Mouse (Mus musculus): Measurements from ENCODE around the gene Nt5c3. TPM values are rescaled to one million over a fixed set of nuclear protein-coding genes. Genes with fewer than 3 reads are reported as not detected.
A peak's percentile ranks its signal among the peaks of the same experiment; 100 is the strongest.

The Nt5c3 gene
- total and polyA plus RNA-seq, 3 experiments = 59.2 to 71.1 TPM; not detected in 1

DNA sequence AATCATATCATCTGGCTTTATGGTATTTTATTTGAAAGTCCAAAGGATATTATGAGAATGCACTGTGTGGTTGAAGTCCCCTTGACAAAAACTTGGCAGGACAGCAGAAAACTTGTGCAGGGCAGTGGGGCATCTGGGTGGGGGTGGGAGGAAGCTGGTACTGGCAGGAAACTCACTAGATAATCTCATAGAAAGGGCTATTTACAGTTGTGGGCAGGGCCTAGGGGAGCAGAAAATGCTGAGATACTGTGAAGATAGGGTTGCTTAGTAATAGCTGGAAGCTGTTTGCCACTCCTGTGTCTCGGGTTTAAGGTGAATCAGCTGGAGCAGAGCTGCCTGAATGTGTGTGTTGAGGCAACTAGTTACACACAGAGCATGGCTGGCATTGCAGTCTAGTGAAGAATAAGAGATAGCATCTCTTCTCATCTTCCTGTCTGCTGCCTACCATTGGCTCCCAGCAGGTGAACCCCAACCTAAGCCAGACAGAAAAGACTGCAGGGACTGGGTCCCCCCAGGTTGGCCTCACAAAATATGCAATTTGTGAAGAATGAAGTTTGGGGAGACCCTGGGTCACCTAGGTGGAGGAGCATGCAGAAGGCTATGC, 44.3 kb downstream of the Nt5c3 start:
- Histone ChIP-seq H3K4me3 (ENCODE audit: control insufficient read depth in 1 of 2, insufficient read depth in 1 of 2, low read depth in 2 of 2, low read length in 2 of 2) (no peak overlapping the region), H3K9ac (ENCODE audit: control insufficient read depth, low read depth, low read length, poor library complexity, severe bottlenecking) (no peak overlapping the region), H3K79me2 (ENCODE audit: control insufficient read depth, insufficient read depth, low read length, poor library complexity) (no peaks in the 10 kb centered on the region), H3K9me3 (replicated peaks; ENCODE audit: insufficient read depth, low read length) (no peaks in the 10 kb centered on the region), H3K27ac (ENCODE audit: control insufficient read depth, low read depth, low read length) (peak overlapping the region; percentile 64), H3K36me3 (ENCODE audit: control insufficient read depth in 1 of 2, insufficient read depth in 2 of 2, low read length in 2 of 2) (peaks cover 18 to 35% of the 10 kb centered on the region in 2 experiments), H3K27me3 (ENCODE audit: control insufficient read depth in 1 of 2, insufficient read depth in 2 of 2, low read length in 2 of 2) (no peaks in the 10 kb centered on the region), H3K4me1 (ENCODE audit: control insufficient read depth in 1 of 2, insufficient read depth in 2 of 2, low read length in 2 of 2) (peaks cover 8 to 33% of the 10 kb centered on the region in 2 experiments)
- peak; percentile 80 for DNase-seq (ENCODE audit: low read depth, low spot score)
- TF ChIP-seq MXI1 (IDR thresholded peaks at IDR 0.05; ENCODE audit: low read depth, low read length) (peak; percentile 77), TAL1 (IDR thresholded peaks at IDR 0.05; ENCODE audit: low read length) (no peak), CHD2 (IDR thresholded peaks at IDR 0.05; ENCODE audit: low read length) (no peak), SIN3A (IDR thresholded peaks at IDR 0.05; ENCODE audit: low read length) (peak; percentile 99), POLR2AphosphoS2 (IDR thresholded peaks at IDR 0.05; ENCODE audit: low read length) (peak; percentile 36; the same call in 1 of the 2 replicates), ELF1 (IDR thresholded peaks at IDR 0.05; ENCODE audit: low read depth, low read length) (no peak; the same call in 1 of the 2 replicates), TCF12 (IDR thresholded peaks at IDR 0.05; ENCODE audit: low read depth, low read length) (peak; percentile 76), POLR2A (IDR thresholded peaks at IDR 0.05; ENCODE audit: control insufficient read depth in 1 of 2, insufficient read depth in 1 of 2, low read depth in 1 of 2, low read length in 2 of 2, poor library complexity in 1 of 2) (peak in 1 of 2 experiments; percentile 37; a peak in 1 of 4 replicates), GATA1 (IDR thresholded peaks at IDR 0.05; ENCODE audit: low read depth, low read length) (peak; percentile 83), E2F4 (IDR thresholded peaks at IDR 0.05; ENCODE audit: borderline replicate concordance, low read depth, low read length) (no peak), MYB (IDR thresholded peaks at IDR 0.05; ENCODE audit: low read depth, low read length) (no peak), MEF2A (IDR thresholded peaks at IDR 0.05; ENCODE audit: extremely low read depth, insufficient replicate concordance, low read depth, low read length, poor library complexity, severe bottlenecking) (peak; percentile 89; the same call in 1 of the 2 replicates), EP300 (IDR thresholded peaks at IDR 0.05; ENCODE audit: low read depth in 1 of 2, low read length in 2 of 2) (peak; percentile 70 to 83), ZNF384 (IDR thresholded peaks at IDR 0.05; ENCODE audit: low read depth, low read length) (no peak), ZMIZ1 (IDR thresholded peaks at IDR 0.05; ENCODE audit: low read depth, low read length) (0 out of 2 replicates have a peak, but pooled peaks have one; percentile 42), CTCF (IDR thresholded peaks at IDR 0.05 in 2 of 3, conservative IDR thresholded peaks at IDR 0.05 in 1 of 3; ENCODE audit: control insufficient read depth in 1 of 3, insufficient read depth in 1 of 3, low read depth in 2 of 3, low read length in 3 of 3, poor library complexity in 1 of 3, severe bottlenecking in 1 of 3) (no peak), SMC3 (IDR thresholded peaks at IDR 0.05; ENCODE audit: low read depth, low read length) (0 out of 2 replicates have a peak, but pooled peaks have one; percentile 2), MAZ (IDR thresholded peaks at IDR 0.05; ENCODE audit: low read depth, low read length) (peak; percentile 73; the same call in 1 of the 2 replicates), RCOR1 (IDR thresholded peaks at IDR 0.05; ENCODE audit: low read depth, low read length) (peak; percentile 65; the same call in 1 of the 2 replicates), ETS1 (IDR thresholded peaks at IDR 0.05; ENCODE audit: low read depth, low read length) (peak; percentile 95)

DNA sequence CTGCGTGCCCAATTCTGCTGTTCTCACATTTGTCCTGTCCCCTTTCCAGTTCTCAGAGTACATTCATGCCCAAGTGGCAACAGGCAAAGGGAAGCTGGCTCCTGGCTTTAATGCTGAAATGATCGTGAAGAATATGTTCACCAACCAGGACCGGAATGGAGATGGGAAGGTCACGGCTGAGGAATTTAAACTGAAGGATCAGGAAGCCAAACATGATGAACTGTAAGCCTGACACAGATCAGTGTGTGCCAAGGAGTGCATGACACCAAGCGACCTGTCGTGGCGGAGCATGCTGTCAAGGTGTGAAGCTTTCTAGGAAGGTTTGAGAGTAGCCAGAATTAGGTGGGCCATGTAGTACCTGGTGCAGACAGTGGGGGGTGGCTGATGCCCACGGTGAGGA, 45.7 kb downstream of the Nt5c3 start:
- Histone ChIP-seq H3K27me3 (ENCODE audit: control insufficient read depth in 1 of 2, insufficient read depth in 2 of 2, low read length in 2 of 2) (no peaks in the 10 kb centered on the region), H3K36me3 (ENCODE audit: control insufficient read depth in 1 of 2, insufficient read depth in 2 of 2, low read length in 2 of 2) (peaks cover 9 to 35% of the 10 kb centered on the region in 2 experiments), H3K27ac (ENCODE audit: control insufficient read depth, low read depth, low read length) (no peak overlapping the region), H3K9me3 (replicated peaks; ENCODE audit: insufficient read depth, low read length) (no peaks in the 10 kb centered on the region), H3K79me2 (ENCODE audit: control insufficient read depth, insufficient read depth, low read length, poor library complexity) (no peaks in the 10 kb centered on the region), H3K4me3 (ENCODE audit: control insufficient read depth in 1 of 2, insufficient read depth in 1 of 2, low read depth in 2 of 2, low read length in 2 of 2) (no peak overlapping the region), H3K4me1 (ENCODE audit: control insufficient read depth in 1 of 2, insufficient read depth in 2 of 2, low read length in 2 of 2) (peaks cover 8 to 33% of the 10 kb centered on the region in 2 experiments), H3K9ac (ENCODE audit: control insufficient read depth, low read depth, low read length, poor library complexity, severe bottlenecking) (no peak overlapping the region)
- TF ChIP-seq SMC3 (IDR thresholded peaks at IDR 0.05; ENCODE audit: low read depth, low read length) (peak; percentile 10; the same call in 1 of the 2 replicates), CHD1 (IDR thresholded peaks at IDR 0.05; ENCODE audit: low read depth, low read length) (no peak), CTCF (IDR thresholded peaks at IDR 0.05 in 2 of 3, conservative IDR thresholded peaks at IDR 0.05 in 1 of 3; ENCODE audit: control insufficient read depth in 1 of 3, insufficient read depth in 1 of 3, low read depth in 2 of 3, low read length in 3 of 3, poor library complexity in 1 of 3, severe bottlenecking in 1 of 3) (peak in 2 of 3 experiments; percentile 7 to 10; a peak in 1 of 6 replicates)
- peak; percentile 18 for DNase-seq (ENCODE audit: low read depth, low spot score)

Measured in MEL (cell line).